Mouse (Mus musculus) heart, postnatal 36 days (tissue): Measurements from ENCODE around the gene Dnal4. TPM values are rescaled to one million over a fixed set of nuclear protein-coding genes. Genes with fewer than 3 reads are reported as not detected.
"Not testable (repeated sequence)": the region's sequence is repeated elsewhere in the genome, so short reads cannot be mapped to it uniquely, and the experiment has no call there.

ENCODE experiments used
- DNase-seq, 2 experiments: peaks; one replicate each; pipeline ENCODE4 v3.0.0; 2021 to 2022
- intact Hi-C: fragments of 180-260 bp; cut with DNase I; formaldehyde crosslinking; loops from one replicate; pipeline ENCODE4 v1.15.1; 2025
- total RNA-seq, 2 experiments: library from RNA; stranded (reverse); gene quantifications; 2 replicates each; pipeline ENCODE4 v1.2.3; 2021

Dnal4 gene
- 10 to 100 TPM; 17.7 to 22.5 TPM for total RNA-seq

- intact Hi-C loops: no loop called here
- DNase-seq: no peak
Measured at GRCm38 (mm10) chr15:79777749-79778148, at the start of gene Dnal4. Dnal4 (minus strand) TSS chr15:79777849.

GRCm38 (mm10) chr15:79827061-79827777 is 49.6 kb upstream of the Dnal4 start:
- intact Hi-C loops: no loop called here
- DNase-seq: no peak

DNA sequence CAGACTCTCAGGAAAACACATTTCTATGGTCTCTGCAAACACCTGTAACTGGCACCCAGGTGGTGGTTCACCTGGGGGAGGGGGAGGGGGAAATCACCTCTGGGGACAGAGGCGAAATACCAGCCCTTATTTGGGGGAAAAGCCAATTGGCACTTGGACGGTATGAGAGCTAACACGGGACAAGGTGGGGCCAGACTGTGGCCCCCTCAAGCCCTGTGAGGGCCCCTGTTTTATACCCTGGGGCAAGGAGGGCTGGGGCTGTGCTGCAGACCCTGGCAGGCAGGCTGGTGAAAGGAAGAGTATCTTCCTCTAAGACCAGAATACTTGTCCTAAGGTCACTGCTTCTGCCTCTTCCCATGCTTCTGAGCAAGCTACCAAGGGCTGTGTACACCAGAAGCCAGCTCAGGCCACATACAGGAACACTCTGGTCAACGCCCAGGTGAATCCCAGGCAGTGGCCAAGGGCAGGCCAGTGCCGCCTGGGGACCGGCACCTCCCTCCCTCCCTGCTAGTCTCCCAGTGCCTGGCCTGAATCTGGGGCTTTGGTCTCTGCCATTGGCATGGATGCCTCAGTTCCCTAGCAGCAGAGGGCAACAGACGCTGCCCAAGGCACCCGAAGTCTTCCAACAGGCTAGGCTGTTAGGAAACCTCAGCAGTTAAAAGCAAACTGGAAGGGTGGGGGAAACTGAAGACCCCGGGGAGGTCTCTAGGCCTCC is 48.7 kb upstream of the Dnal4 start:
- DNase-seq: no peak
- intact Hi-C loops: no loop called here

GRCm38 (mm10) chr15:79825146-79825825 is 47.6 kb upstream of the Dnal4 start:
- intact Hi-C loops: no loop called here
- no peak for DNase-seq

- intact Hi-C loops: no loop called here
- DNase-seq: peak; percentile 66 to 69
Measured at GRCm38 (mm10) chr15:79823588-79824280, 46.1 kb upstream of the Dnal4 start.

- intact Hi-C loops: no loop called here
- DNase-seq: no peak
Measured at GRCm38 (mm10) chr15:79822265-79823199, 44.9 kb upstream of the Dnal4 start.

DNA sequence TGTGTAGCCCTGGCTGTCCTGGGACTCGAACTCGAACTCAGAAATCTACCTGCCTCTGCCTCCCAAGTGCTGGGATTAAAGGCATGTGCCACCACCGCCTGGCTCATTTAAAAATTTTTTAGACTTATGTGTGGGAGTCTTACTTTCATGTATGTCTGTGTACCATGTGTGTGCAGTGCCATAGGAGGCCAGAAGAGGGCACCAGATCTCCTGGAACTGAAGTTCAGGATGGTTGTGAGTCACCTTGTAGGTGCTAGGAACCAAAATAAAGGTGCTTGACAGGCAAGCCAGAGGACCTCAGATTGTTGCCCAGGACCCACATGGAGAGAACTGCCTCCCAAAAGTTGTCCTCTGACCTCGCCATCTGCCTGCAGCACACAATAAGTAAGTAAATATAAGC is 40.7 kb upstream of the Dnal4 start:
- intact Hi-C loops: no loop called here
- no peak for DNase-seq

GRCm38 (mm10) chr15:79813666-79814258 is 36.1 kb upstream of the Dnal4 start:
- intact Hi-C loops: no loop called here
- DNase-seq: no peak

GRCm38 (mm10) chr15:79812840-79813239 is 35.2 kb upstream of the Dnal4 start:
- intact Hi-C loops, DNase-seq: not testable (repeated sequence)

DNA sequence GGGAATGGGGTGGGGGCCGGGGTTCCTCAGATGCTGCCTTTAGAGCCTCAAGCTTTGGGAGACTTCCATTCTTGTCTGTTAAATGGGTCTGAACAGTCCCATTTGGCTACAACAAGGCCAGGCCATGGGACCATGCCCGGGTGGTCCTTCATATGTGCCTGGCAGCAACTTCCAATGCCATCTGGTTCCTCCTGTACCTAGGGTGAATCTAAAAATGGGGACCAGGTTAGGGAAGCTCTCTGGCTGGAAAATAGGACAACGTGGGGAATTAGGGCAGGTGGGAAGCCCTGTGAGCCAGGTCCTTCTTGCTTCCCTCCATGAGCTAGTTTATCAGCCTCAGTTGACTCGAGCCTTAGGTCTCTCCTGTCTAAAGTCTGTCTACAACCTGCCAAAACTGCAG is 33.3 kb upstream of the Dnal4 start:
- intact Hi-C loops: no loop called here
- no peak for DNase-seq

DNA sequence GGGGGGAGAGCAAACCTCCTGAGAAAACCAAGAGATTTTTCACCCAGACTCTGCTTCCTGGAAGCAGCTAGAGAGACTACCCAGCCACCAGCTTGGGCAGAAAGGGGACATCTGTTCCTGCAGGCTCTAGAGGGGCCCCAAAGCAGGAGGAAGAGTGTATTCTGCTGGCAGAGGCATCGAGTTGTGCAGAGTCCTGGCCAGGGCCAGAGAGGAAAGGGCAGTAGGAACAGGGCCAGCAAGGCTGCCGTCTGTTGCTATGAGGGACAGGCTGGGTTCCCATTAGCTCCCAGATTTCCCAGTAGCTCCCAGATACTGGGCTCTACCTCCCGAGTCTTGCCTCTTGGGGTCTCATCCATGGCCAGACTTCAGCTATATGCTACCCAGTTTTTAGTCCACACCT is 32.4 kb upstream of the Dnal4 start:
- intact Hi-C loops: no loop called here

GRCm38 (mm10) chr15:79808658-79809057 is 31.0 kb upstream of the Dnal4 start:
- intact Hi-C loops: no loop called here
- no peak for DNase-seq

More for the DNA sequence above, 32.4 kb upstream of the Dnal4 start:
- no peak for DNase-seq

DNA sequence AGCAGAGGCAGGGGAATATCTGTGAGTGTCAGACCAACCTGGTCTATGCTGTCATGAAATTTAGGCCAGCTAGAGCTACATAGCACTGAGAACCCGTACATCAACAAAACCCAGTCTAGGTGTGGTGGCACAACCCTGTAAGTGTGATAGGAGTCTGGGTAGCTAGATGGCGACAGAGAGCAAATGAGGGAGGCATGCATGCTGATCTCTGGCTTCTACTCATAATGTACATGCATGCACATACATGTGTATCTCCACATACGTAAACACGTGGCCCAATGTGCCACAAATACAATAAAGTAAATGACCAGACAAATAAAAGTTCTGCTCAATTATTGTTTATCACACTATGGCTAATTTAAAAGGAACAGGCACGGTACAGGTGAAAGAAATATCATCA is 30.5 kb upstream of the Dnal4 start:
- DNase-seq: no peak
- intact Hi-C loops: no loop called here

GRCm38 (mm10) chr15:79807050-79807449 is 29.4 kb upstream of the Dnal4 start:
- no peak for DNase-seq
- intact Hi-C loops: loop anchor here (1.0 kb wide), 1 partner anchor 54 kb away; no protein-coding TSS in a partner anchor

- DNase-seq: no peak
Measured at GRCm38 (mm10) chr15:79805246-79805645, 27.6 kb upstream of the Dnal4 start.

GRCm38 (mm10) chr15:79804352-79805071 is 26.9 kb upstream of the Dnal4 start, which contains the start of gene Nptxr:
Nptxr (minus strand) TSS chr15:79804766.
- peak; percentile 55 to 67 for DNase-seq
- intact Hi-C loops: no loop called here

More at GRCm38 (mm10) chr15:79805246-79805645, 27.6 kb upstream of the Dnal4 start:
- intact Hi-C loops: no loop called here

DNA sequence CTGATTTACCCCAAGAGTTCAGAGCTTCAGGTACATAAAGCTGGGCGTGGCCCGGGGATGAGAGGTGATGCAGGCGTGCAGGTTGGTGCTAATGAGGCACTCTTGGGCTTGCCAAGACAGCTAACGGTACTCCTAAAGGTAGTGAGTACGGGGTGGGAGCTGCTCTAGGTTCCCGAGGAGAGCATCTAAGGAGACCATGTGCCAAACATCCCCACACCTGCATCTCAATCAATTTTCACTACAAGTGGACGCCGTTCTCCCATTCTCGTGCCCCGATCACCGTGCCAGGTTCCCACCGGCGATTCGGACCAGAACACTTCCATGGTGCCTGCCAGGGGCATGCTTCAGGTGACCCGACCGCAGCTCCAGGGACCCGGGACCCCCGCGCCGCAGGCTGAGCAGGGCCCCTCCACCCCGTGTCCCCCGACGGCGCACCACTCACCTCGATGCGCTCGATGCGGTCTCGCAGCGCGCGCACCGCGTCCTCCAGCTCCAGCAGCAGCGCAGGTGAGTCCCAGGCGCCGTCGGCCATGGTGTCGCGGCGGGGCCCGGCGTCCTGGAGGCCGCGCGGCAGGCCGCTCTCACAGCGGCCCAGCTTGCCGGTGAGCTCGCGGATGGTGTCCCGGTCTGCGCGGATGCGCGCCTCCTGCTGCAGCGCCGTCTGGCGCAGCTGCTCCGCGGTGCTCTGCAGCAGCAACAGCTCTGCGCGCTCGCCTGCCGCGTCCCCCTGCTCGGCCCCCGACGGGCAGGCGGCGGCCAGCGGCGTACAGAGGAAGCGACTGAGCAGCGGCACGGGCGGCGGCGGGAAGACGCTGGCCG is 26.1 kb upstream of the Dnal4 start:
- intact Hi-C loops: no loop called here
- DNase-seq: no peak

DNA sequence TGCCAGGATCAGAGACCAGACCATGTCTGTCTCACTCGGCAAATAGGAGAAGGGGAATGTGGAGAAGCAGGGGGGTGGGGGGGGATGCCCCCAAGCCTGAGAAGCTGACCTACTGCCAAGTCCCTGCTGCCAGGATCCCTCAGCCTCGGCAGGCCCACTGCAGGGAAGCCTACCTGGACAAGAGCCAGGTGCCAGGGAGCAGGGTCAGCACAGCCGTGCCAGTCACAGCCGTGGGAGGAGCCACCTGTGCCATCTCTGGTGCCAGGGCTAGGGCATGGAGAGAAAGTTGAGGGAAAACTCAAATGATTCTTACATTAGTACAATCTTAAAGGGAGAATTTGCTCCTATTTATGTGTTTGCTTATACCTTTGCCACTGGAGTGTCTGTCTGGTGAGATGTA is 24.7 kb upstream of the Dnal4 start:
- DNase-seq: no peak
- intact Hi-C loops: no loop called here
